Mouse (Mus musculus) c-Kit-negative CD71-positive TER-119-positive erythroid progenitor cells, embryonic 14.5 days (primary cell): ENCODE measurements around the gene Adgrg4.

Source experiments
- DNase-seq: peaks from one replicate; pipeline ENCODE4 v3.0.0-alpha.2; 2013; ENCODE audit warnings: low read depth, low spot score

Gene Adgrg4

DNA sequence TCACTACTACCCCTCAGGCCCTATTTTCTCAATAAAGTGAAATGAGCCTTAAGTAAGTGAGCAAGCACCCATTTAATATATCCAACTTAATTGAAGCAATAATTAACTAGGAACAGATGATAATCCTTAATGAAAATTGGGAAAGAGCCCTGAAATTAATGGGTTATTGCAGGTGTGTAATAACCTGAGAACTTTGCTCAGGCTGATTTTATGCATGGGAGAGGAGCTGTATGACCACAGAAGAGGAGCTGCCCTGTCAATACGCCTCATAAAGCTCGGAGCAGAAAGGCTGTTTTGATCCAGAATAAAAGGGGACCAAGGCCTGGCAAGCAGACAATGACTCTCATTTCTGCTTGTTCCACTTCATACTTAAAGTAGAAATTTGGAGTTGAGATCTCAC lies at the start of gene Adgrg4:
Gene Adgrg4, plus strand, starts transcription at position 301 of the 400 bp plus-strand sequence.
- no peak for DNase-seq

DNA sequence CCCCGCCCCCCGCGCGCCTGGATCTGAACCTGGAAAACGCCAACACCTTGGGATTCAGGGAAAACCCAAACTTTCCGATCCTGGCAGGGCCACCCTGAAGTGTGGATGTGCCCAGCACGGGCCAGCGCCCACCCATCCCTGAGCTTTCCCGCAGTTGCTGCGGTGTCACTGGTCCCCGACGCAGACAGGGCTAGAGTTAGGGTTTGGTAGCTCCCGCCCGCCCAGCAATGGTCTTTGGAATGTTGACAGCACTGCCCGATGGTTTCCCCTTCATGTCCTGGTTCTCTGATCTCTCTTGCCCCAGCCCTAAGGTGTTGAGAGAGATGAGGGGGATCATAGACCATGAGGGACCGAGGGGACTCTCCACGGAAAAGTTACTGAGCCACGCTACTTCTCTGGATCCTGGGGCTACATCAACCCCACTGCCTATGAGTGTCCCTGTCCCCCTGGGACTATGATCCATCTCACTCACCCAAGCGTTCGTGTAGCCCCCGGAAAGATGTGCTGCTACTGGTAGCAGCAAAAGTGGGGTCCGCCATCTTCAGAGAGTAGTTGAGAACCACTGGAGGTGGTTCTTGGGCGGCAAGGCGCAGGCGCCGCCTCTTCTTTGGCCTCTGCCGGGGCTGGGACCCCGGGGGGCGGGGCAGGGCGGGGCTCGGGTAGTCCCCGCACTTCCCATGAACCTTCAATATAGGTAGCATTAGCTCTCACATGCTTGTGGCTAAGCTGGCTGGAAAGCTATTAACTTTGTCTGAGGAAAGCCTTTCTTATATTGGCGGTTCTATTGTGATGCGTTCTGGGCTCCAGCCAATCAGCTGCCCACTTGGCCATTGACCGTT lies 48.0 kb upstream of the Adgrg4 start, which contains the start of gene Map7d3:
Gene Map7d3, minus strand, starts transcription at position 562 of the 839 bp plus-strand sequence.
- no peak for DNase-seq

DNA sequence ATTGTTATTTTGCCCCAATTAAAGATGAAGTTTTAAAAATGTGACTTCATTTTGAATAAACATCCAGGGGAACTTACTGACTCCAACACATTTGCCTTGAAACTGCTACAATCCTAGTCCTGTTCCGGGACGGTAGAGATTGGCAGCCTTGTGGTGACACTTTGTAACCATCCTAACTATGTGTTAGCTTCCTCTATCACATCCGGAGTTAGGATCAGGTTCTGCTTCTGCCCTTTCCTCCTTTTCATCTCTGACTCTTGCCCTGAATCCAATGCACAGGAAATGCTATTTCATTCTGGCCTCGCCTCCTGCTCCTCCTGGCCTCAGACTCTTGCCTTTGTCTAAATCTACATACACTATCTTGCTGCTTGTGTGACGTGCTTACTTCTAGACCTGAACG lies 42.5 kb upstream of the Adgrg4 start:
- no peak for DNase-seq

DNA sequence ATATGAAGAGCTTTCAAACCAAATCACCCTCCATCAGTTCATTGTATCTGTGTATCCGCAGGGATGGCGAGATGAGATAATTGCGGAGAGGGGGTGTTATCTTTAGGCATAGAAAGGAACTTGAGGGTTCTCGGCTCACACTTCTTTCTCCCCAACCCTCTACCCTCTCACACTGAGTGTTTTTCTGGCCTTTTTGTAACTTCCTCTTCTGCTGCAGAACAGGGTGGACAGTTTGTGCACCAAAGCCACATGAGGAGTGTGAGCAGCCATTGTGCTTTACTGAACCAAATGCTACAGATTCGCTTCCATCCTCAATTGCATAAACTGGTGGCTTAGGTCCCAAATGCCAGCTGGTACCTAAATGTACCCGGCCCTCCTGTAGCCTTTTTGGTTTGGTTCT lies 34.1 kb upstream of the Adgrg4 start:
- no peak for DNase-seq

DNA sequence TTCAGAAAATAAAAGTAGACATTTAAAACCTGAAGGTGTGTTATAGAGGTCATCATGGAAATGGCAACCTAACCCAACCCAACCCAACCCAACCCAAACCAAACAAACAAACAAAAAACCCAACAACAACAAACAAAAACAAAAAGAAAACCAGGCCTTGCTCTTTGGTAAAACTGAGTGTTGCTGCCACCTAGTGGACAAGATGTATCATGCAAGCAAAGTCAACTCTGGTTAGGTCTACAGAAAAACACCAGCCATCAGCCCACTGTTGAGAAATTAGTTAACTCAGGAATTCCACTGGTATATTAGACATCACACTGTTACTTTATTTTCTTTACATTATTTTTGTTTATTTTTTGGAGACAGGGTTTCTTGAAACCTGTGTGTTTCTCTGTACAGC lies 30.6 kb upstream of the Adgrg4 start:
- peak; percentile 16 for DNase-seq

- no peak for DNase-seq
These were observed 28.7 kb upstream of the Adgrg4 start for GRCm38 (mm10) chrX:56841255-56841654.

- DNase-seq = no peak
These were observed 142.9 kb downstream of the Adgrg4 start for GRCm38 (mm10) chrX:57012891-57013290.

DNA sequence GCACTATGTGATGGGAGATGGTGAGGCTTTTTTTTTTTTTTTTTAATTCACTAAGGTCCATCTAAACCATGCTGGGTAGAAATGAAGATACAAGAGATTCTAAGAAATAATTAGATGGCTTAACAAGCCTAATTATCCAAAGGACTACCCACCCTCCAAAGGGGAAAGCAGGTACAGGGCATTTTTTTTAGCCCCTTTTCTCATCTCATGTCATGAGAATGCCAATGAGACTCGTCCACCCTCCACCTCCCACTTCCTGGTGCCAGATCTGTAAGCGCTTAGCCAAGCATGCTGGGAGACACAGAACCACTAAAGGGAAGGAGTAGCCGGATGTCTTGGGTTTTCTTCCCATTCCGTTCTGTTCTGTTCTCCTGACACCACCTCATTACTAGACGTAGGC lies 172.8 kb downstream of the Adgrg4 start, which contains the start of gene Brs3:
Gene Brs3, plus strand, starts transcription at position 301 of the 400 bp plus-strand sequence.
- DNase-seq = no peak

DNA sequence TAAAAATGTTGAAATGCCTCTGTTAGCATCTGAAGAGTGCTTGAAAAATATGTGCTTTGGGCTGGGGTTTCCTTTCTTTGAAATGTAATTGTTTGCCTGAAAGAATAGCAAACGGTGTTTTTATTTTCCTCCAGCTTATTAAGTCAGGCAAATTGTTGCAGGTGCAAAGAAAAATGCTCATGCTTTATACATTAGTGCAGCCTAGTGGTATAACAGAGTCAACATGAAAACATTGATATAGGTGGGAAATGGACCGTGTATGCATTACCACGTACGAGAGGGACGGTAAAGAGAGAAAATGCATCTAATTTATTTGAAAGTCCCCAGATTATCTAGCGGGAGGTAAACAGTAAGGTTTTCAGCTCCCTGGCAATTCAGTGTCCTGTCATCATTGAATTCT lies 173.9 kb downstream of the Adgrg4 start:
- no peak for DNase-seq
